Mouse (Mus musculus) spleen, postnatal 10 days (tissue): ENCODE measurements around the gene Fam50a.

ENCODE experiments used
- DNase-seq, 2 experiments: peaks; one replicate each; pipeline ENCODE4 v3.0.0; 2021 to 2022; ENCODE audit warnings: low spot score in 2 of 2

Gene Fam50a

DNA sequence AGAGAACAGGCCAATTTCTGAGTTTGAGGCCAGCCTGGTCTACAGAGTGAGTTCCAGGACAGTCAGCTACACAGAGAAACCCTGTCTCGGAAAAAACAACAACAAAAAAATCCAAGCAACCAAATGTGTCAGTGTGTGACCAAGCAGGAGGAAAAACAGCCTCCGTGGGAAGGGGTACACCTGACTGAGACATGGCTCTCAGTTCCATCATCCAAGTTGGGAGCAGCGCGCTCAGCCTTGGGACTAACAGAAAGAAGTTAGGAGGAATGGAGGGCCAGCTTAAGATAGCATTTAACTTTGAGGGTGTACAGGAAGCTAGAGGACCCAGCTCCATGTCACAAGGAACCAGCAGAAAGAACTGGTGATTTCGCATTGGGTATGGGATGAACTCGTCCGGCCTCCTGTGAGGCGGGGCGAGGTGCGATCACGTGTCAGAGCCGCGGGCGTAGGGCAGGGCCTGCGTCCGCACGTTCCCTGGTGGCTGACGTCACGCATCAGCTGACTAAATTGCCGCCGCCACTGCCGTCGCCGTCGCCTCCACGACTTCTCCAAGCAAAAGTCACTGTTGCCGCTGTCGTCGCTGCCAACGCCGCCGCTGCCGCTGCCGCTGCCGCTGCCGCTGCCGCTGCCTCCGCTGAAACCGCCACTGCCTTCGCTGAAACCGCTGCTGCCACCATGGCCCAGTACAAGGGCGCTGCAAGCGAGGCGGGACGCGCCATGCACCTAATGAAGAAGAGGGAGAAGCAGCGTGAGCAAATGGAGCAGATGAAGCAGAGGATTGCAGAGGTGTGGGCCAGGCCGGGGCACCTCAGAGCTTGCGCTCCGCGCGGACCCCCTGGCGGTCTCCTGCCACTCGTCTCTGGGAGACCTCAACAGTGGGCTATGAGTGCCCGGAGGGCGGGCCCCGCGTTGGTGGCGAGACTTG lies at the start of gene Fam50a:
Gene Fam50a (plus strand): TSS at position 494 of the 925 bp plus-strand sequence.
- DNase-seq, result peak; percentile 72 to 91

DNA sequence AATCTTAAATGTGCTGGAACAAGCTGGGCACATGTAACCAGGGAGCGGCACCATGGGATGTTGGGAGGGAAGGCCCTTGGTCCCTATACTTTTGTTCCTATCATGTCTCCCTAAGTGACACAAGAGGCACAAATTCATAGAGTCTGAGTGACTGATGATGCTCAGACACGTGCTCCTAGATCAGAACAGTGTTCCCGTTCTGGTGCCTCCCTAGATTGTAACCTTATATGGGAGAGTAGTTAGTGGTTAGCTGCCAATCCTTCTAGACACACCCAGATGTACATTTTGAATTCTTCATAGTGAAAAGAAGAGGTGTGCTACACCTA lies 43.1 kb upstream of the Fam50a start:
- peak in 1 of 2 experiments; percentile 18 for DNase-seq

DNA sequence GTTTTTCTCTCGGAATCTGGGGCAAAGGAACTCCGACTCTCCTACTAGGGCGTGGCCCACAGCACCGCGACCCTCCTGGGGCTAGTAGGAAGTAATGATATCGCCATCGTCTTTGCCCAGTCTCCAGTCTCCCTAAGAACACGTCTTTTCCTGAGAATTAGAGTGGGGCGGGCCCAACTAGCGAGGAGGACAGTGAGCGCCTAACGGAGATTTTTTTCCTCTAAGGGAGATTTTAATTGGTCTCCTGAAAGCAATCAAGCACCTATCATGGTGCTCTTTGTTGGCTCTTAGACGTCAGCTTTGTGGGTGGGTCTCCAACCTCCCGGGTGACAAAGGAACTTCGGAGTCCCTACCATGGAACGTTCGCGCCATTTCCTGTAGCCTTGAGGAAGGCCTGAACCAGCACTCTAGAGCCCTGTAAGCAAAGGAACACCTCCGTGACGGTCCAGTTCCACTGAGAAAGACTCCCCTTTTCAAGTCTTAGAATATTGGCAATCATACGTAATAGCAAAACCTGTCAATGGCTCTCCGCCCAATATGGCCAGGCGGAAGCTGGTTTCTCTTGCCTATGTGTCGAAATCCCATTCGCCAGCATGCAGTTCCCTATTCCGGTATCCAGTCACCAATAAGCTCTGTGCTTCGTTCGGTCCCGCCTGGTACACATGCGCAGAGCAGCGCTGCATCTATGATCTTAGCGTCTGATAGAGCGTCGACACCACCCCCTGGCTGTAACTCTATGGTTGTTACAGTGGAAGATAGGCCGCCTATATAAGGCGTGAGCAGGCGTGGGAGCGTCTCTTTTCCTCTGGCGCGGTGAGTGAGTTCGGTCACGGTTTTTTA lies 42.6 kb upstream of the Fam50a start, which contains the start of gene Rpl10:
Gene Rpl10 (plus strand): TSS at position 751 of the 840 bp plus-strand sequence.
- peak; percentile 73 to 88 for DNase-seq

DNA sequence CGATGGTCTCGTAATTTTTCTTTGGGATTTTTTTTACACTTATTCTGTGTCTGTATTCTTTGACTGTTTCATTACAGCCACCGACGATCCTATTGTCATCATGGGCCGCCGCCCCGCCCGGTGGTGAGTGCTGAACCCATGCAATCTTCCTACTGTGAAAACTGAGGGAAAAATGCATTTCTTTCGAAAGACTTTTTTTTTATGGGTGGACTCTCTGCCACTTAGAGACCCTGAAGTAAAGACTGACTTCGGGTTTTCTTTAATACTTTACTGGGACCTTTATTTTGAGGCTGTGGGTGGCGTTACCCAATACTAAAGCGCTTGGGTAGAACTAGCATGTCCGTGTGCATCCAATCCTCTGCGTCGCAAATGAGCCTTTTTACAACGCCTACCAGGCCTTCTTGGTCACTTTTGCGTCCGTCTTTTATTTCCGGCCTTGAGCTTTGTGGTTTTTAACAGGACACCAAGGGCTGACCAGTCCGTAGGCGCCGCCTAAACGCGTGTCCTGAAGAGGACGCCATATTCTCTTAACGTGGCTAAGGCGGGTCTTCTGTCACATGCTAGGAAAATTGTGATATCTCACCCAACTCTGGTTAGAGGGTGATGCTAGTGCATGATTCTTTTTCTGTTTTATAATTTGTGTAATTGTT lies 41.8 kb upstream of the Fam50a start:
- peak; percentile 33 to 37 for DNase-seq

DNA sequence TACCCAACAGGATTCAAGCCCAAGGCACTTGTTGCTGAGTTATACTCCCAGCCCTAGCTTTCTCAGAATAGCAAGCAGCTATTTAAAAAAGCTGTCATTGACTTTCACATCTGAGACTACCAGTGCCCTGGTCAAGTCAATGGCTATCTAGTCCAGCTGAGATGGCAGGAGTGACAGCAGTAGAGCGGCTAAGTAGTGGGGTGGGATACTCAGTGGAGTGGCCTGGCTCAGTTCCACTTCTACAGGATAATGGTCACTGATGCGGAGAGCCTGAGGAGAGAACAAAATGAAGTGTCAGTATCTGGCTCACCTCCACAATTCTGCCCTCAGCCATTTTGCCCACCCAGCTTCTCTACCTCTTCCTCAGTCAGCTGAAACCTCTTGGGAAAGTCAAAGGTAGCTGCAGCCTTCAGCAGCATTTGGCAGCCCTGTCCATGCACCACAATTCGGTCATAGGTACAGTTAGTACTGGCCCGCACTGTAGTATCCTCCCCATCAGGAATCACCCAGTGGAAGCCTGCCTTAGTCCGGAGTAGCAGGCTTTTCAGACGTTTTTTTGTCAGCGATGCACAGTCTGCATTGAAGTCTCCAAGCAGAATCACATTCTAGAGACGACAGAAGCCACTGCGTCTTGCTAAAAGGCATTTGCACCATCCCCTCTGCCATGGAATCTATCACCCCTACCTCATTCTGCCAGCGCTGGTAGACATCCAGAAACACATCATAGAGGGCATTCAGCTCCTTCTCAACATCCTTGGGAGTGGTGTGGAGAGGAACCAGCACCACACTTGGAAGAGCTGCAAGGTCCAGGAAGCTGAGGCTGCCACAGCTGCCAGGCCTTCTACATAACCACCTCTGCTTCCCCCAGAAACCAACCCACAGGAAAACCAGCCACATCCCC lies 39.2 kb upstream of the Fam50a start:
- DNase-seq, result no peak

DNA sequence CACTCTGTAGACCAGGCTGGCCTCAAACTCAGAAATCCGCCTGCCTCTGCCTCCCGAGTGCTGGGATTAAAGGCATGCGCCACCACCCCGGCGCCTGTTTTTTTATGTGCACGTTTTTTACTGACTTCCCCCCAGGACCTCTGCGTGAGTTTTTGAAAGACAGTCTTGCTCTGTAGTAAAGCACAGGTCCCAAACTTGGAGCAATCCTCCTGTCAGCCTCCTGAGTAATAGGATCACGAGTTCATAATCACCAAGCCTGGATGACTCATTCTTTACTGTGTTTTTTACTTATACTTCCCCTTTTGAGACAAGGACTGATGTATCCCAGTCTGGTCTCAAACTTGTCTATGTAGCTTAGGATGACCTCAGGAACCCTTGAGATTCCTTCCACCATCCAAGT lies 34.9 kb upstream of the Fam50a start:
- DNase-seq, result no peak

DNA sequence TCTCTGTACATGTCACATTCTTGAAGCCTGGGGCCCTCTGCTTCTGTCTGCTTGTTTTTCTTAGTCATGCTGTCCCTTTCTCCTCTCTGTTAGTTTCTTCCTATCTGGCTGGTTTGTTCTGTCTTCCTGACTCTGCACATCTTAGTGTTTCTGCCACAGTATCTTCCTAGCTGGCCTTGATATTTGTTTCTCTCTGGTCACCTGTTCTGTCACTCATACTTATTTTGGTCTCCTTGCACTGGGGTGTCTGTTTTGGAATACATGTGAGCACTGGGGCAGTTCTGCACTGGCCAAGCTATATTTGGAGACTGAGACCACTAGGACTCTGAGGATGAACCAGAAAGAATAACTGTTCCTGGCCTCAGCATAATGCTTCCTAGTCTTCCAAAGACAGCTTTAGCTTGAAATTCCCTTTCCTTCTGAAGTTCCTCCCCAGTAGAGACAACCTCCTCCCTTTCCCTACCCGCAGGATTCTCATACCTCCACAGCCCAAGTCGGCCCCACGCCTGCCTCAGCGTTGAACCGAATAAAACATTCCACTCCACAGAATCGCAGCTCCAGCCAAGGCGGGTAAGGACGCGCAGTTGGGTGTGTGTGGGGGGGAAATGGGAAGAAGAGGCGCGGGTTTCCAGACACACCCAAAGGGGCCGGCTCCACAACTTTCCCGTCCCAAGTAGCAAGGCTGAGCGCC lies 31.6 kb upstream of the Fam50a start:
- no peak for DNase-seq

GRCm38 (mm10) chrX:74281732-74282394 lies 31.0 kb upstream of the Fam50a start, which contains the start of the genes Taz and Dnase1l1:
TSS of gene Taz (plus strand) at chrX:74281912.
TSS of gene Dnase1l1 (minus strand) at chrX:74282337.
- DNase-seq, result peak; percentile 62 to 82

DNA sequence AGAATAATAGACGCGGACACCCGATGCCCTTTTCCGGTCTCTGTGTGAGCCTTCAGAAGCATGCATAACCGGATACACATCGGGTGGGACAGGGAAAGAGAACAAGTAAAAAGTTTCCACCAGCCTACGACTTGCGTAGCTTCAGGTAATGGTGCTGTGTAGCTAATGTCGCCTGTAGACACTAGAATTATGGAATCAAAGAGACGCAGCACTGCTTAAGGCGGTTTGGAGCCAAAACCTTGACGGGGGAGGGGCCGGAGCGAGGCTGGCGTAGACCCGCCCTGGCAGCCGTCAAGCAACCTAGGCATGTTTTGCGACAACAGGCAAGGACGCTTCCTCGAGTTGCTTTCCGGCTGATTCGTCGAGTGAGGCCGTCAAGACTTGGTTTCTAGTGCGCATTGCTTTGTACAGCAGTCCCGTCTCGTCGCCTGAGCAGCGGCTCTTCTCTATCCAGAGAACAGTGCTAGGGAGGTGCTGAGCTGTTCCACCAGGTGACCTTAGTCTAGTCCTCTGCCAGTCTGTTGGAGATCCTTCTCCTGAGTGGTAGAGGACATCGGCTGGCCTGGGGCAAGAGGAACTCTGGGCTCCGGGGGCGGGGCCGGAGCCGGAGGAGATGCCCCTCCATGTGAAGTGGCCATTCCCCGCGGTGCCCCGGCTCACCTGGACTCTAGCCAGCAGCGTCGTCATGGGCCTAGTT lies 30.3 kb upstream of the Fam50a start:
- DNase-seq, result peak; percentile 76 to 92

DNA sequence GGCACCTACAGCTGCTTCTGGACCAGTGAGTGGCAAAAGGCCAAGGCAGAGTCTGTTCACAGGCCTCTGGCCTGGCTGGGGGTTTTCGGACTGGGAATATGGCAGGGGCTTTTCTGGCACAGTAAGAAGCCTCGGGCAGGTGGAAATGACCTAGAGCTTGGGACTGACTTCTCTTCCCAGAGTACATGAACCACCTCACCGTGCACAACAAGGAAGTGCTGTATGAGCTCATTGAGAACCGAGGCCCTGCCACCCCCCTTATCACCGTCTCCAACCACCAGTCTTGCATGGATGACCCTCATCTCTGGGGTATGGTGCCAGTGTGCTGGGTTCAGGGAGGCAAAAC lies 29.8 kb upstream of the Fam50a start:
- no peak for DNase-seq

DNA sequence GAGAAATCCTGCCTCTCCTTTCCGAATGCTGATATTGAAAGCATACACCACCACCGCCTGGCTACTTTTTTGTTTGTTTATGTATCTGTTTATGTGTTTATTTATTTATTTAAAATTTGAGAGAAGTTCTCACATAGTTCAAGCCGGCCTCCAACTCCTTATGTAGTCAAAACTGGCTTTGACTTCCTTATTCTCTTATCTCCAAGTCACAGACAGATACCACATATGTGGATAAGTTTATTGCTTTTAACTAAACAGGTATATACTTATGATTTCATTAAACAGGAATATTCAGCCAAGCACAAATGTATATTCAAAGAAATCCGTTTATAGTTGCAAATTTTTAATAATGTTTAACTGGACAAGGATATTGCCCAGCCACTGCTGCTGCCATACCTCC lies 19.4 kb upstream of the Fam50a start:
- no peak for DNase-seq

- DNase-seq, result peak; percentile 88 to 95
Measured at GRCm38 (mm10) chrX:74296538-74297448, 16.0 kb upstream of the Fam50a start, which contains the start of gene Atp6ap1. TSS of gene Atp6ap1 (plus strand) at chrX:74297097.

DNA sequence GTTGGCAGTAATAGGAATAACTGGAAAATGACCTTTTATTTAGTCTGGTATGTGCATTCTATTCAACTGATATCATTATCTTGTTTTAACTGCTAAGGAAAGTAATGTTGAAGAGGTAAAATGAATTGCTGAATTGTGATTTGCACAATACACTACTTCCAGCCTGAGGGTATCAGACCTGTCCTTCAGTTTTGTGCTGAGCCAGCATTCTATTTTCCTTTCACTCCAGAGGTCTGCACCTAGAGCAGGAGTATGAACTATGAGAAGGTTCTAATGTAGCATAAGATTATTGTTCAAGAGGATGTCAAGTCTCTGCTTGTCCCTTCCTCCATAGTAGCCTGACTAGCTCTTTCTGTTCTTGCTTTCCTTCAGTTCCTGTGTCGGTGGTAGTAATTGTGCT lies 14.5 kb upstream of the Fam50a start:
- no peak for DNase-seq

DNA sequence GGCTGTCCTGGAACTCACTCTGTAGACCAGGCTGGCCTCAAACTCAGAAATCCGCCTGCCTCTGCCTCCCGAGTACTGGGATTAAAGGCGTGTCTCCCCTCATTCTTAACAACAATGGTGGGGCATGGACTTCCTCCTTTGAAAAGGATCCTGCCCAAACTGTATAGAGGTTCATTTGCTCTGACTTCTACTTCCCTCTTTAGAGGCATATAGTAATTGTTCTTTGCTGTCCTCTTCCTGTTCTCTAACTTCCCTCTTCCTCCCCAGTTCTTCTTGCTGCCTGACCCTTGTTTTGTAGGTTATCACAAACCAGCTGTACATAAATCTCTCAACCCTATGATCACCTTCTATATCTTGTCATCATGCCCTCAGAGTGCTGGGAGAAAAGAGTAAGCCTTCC lies 13.1 kb upstream of the Fam50a start:
- no peak for DNase-seq

DNA sequence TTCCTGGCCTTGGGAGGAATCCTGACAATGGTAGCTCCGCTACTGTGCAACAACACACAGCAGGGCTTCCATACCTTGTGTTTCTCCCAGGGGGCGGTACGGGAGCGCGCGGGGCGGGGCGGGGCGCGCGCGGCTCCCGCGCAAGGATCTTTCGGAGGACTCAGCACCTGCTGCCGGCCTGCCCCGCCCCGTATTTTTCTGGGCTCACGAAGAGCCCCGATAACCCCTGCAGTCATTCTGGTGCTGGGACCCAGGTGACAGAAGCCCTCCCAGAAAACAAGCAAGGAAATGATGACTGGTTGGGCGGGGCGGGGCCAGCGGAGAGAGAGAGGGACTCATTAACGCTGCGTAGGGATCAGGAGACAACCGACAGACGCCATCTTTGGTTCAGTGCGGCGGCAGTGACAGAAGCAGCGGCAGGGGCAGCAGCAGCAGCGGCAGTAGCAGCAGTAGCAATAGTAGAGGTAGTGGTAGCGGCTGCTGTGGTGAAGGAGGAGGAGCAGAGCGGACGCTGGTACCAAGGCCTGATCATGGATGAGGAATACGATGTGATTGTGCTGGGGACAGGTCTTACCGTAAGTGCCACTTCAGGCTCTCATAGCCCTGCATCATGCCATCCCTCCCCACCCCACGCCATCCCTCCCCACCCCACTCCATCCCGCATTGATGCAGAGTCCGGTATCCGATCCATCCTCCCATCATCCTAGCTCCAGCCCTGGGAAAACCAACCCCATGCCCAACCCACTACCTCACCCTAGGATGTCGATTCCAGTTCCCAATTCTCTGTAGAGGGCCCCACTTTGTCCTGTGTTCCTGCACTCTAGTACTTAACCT lies 7.7 kb upstream of the Fam50a start, which contains the start of gene Gdi1:
Gene Gdi1 (plus strand): TSS at position 132 of the 834 bp plus-strand sequence.
- DNase-seq, result peak; percentile 75 to 82

GRCm38 (mm10) chrX:74328725-74329161 lies 15.9 kb downstream of the Fam50a start, which contains the start of gene Plxna3:
TSS of gene Plxna3 (plus strand) at chrX:74329066.
- DNase-seq, result peak; percentile 50 to 71

GRCm38 (mm10) chrX:74329215-74329671 lies 16.4 kb downstream of the Fam50a start:
- DNase-seq, result no peak
